Mouse (Mus musculus) cerebellum, postnatal 14 days (tissue): ENCODE data around the gene Erbin.

ENCODE experiments used
- DNase-seq, 2 experiments: peaks; one replicate each; pipeline ENCODE4 v3.0.0; 2021; ENCODE audit warnings: mixed read lengths in 2 of 2

The Erbin gene

GRCm38 (mm10) chr13:103803721-103804120 lies 116.6 kb downstream of the Erbin start:
- DNase-seq, result no peak

DNA sequence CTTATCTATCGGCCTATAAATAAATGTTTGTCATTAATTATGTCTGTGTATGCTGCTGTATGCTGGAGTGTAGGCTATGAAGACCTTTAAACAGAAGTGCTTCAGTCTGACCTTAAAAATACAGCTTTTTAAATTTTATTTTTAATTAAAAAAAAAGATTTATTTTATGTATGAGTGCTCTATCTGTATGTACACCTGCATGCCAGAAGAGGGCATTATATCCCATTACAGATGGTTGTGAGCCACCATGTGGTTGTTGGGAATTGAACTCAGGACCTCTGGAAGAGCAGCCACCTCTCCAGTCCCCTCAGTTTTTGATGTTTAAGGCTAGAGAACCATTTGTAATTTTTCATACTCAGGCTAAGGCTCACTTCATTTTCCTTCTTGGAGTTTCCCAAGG lies 119.3 kb downstream of the Erbin start:
- no peak for DNase-seq

- DNase-seq, result no peak
Measured at GRCm38 (mm10) chr13:103794688-103795543, 125.4 kb downstream of the Erbin start.

DNA sequence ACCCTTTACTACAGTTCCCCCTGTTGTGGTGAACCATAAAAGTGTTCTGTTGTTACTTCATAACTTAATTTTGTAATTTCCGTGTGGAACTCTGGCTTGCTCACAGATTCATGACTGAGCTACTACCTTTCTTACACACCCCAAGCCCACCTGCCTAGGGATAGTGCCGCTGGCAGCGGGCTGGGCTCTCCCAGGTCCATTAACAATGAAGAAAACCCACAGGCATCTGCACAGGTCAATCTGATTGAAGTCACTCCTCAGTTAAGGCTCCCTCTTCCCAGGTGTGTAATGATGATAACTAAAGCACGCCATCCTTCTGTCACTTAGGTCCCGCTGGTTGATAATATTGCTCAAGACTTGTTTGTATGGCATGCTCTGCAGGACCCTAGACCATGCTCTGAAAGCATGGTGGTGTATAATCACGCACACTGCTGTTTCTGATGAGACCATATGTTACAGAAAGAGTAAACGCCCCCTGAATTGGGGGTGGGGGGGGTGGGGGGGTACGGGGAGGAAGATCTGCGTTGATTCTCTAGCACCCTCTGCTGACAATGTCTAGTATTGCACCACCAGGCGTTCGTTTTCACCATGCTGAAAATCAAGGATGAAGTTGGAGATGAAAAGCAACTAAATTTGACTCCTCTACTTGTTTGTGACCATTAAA lies 140.3 kb downstream of the Erbin start:
- peak; percentile 58 to 77 for DNase-seq

- no peak for DNase-seq
Measured at GRCm38 (mm10) chr13:103777126-103777525, 143.2 kb downstream of the Erbin start.

GRCm38 (mm10) chr13:103774119-103774757 lies 146.1 kb downstream of the Erbin start, which contains the start of gene Srek1:
Srek1 (minus strand) TSS chr13:103774608.
- peak; percentile 98 for DNase-seq

- DNase-seq, result no peak
Measured at GRCm38 (mm10) chr13:103773407-103774118, 146.8 kb downstream of the Erbin start.

- peak; percentile 40 to 45 for DNase-seq
Measured at GRCm38 (mm10) chr13:103772917-103773316, 147.4 kb downstream of the Erbin start.

DNA sequence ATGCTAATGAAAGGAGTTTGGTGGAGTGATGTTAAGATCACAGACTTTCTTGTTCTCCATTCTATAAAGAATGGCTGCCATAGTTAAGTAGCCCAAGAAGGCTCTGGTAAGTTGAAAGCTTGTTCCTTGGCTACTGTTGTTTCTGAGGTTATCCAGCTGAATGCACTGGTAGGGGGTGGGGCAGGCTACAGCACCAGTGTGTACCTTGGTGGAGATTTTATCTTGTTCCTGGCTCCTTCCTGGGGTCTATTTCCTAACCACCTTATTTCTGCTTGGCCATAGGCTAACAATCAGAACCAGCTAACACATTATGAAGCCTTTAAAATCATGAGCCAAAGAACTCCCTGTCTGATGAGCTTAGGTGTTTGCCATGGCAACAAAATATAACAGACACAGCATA lies 149.5 kb downstream of the Erbin start:
- DNase-seq, result no peak
